Mouse (Mus musculus): Measurements from ENCODE around the gene Cdk2. TPM values are rescaled to one million over a fixed set of nuclear protein-coding genes. Genes with fewer than 3 reads are reported as not detected.
"Not testable (repeated sequence)": the region's sequence is repeated elsewhere in the genome, so short reads cannot be mapped to it uniquely, and the experiment has no call there.

The Cdk2 gene
- total RNA-seq (2021) = 10 to 100 TPM; 18.9 to 19.9 TPM
- long read RNA-seq, experiment 1, transcript Cdk2-201 (7 exons, 2,240 nt) = major isoform, 21 of 32 reads
- long read RNA-seq, experiment 1, transcript Cdk2-202 (8 exons, 2,406 nt) = minor isoform, 6 of 32 reads
- long read RNA-seq, experiment 1, partial matches to known transcripts = 2 of 32 reads
- long read RNA-seq, experiment 1, other reads (novel, unspliced or antisense) = 3 of 32 reads
- long read RNA-seq, experiment 2, transcript Cdk2-201 (7 exons, 2,240 nt) = major isoform, 12 of 29 reads
- long read RNA-seq, experiment 2, transcript Cdk2-202 (8 exons, 2,406 nt) = major isoform, 12 of 29 reads
- long read RNA-seq, experiment 2, partial matches to known transcripts = 2 of 29 reads
- long read RNA-seq, experiment 2, other reads (novel, unspliced or antisense) = 3 of 29 reads

DNA sequence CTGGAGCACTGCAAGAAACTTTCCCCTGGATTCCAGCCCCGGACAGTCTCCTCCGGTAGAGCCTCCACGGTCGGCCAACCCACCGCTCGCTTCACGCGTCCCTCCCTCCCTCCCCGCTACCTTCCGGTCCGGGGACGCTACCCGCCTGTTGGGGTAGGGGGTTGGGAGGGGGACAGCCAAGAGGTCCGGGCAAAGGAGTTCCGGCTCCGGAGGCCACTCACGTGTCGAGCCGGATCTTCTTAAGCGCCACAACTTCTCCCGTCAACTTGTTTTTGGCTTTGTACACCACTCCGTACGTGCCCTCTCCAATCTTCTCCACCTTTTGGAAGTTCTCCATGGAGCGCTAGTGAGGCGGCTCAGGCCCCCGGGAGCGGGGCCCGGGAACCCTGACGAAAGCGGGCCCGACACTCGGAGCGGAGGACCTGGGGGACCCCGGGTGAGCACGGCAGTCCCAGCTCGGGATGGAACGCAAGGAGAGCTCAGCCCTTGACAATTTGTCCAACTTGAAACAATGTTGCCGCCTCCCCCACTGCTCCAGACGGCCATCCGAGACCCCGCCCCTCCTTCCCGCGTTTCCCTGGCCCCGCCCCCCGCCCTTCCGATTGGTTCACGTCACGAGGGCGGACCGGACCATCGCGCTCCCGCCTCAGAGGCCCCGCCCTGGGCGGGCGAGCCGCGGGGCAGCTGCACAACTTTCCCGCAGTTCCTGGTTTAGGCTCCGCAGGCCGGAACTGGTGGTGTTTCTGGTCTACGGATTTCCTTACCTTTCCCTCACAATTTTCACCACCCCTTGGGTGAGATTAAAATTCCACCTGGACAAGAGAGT lies at the start of gene Cdk2:
Cdk2 (minus strand) TSS at position 541 of the 826 bp plus-strand sequence.
- DNase-seq = peak; percentile 95
- intact Hi-C loops (cut with DNase I) = no loop called here

DNA sequence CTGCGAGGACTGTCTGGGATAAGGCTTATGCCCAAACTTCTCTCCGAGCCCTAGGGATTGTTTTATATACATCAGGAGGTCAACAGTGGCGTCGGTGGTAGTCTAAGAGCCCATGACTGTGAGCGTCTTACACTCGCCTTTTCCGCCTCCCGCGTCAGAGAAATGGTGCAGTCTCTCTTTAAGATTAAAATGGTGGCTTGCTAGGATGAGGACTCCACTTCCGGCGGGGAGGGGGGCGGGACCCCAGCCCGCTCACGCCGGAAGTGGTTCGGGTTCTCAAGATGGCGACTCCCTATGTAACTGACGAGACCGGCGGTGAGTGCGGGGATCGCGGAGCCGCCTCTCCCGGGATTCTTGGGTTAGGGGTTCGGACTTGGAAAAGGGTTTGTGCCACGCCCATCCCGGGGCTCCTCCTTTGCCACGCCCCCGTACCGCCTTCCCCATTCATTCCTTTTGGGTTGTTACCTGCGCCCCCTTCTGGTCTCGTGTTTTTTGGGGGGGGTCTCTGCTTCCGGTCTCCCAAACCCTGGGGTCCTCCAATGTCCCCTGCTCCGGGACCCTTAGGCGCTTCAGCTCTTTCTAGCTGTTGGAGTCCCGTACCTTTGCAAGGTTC lies 43.5 kb upstream of the Cdk2 start:
- intact Hi-C loops (cut with DNase I) = loop anchor here (2.0 kb wide), 1 partner anchor 56 kb away; the partner anchor contains the start of genes Dnajc14 and Tmem198b
- peak; percentile 73 to 75 for DNase-seq

DNA sequence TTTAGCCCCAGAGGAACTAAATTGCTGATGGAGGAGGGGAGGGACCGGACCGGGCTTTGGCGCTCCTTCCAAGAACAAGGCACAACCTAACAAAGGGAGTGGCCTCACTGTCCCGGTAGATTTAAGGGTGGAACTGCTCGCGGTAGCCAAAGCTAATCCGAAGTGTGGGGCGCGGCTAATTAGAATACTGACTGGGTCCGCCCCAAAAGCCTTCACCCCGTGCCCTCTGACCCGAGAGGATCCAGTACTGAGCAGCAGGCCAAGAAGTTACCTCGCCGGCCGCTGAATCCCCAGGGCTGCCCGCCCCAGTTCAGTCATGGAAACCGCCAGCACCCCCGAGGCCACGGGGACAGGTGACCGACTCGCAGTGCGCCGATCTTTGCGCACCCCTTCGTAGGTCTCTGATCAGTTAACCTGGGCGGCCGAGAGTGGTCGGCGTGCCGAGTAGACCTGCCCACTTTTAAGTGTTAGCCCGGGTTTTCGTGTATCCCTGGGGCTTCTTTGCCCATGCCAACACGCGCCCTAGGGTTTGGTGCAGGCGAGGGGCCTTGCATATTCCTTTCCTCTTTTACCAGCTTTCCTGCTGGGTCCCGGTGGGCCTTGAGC lies 42.9 kb upstream of the Cdk2 start, which contains the start of gene Pym1:
Pym1 (plus strand) TSS at position 244 of the 606 bp plus-strand sequence.
- intact Hi-C loops (cut with DNase I) = loop anchor here (2.0 kb wide), 1 partner anchor 57 kb away; the partner anchor contains the start of genes Dnajc14 and Tmem198b
- DNase-seq = peak; percentile 71

- intact Hi-C loops (cut with DNase I) = no loop called here
- DNase-seq = no peak
Measured at GRCm38 (mm10) chr10:128746972-128747645, 42.3 kb upstream of the Cdk2 start.

DNA sequence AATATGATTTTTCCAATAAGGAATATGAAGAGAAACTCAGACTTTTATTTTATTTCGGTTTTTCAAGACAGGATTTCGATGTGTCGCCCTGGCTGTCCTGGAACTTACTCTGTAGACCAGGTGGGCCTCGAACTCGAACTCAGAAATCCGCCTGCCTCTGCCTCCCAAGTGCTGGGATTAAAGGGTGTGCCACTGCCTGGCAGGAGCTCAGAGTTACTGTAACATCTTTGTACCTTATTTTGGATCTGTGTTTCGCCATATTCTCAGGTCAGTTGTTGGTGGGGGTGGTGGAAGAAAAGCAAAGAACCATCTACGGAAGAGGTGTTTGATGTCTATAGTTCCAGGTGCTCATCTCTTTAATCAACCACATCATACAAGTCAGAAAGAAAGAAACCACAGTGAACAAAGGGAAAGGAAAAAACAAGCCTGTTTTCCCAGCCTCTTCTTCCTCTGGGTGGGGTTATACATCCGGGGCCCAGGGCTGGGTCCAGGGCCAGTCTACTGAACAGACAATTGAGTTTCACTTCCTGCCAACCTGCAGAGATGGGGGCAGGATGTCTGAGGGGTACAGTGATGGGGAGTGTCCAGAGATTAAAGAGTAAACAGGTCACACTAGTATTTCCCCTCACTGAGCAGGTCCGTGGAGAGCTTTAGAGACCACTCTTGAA lies 41.2 kb upstream of the Cdk2 start:
- DNase-seq = peak; percentile 13 to 20
- intact Hi-C loops (cut with DNase I) = no loop called here

DNA sequence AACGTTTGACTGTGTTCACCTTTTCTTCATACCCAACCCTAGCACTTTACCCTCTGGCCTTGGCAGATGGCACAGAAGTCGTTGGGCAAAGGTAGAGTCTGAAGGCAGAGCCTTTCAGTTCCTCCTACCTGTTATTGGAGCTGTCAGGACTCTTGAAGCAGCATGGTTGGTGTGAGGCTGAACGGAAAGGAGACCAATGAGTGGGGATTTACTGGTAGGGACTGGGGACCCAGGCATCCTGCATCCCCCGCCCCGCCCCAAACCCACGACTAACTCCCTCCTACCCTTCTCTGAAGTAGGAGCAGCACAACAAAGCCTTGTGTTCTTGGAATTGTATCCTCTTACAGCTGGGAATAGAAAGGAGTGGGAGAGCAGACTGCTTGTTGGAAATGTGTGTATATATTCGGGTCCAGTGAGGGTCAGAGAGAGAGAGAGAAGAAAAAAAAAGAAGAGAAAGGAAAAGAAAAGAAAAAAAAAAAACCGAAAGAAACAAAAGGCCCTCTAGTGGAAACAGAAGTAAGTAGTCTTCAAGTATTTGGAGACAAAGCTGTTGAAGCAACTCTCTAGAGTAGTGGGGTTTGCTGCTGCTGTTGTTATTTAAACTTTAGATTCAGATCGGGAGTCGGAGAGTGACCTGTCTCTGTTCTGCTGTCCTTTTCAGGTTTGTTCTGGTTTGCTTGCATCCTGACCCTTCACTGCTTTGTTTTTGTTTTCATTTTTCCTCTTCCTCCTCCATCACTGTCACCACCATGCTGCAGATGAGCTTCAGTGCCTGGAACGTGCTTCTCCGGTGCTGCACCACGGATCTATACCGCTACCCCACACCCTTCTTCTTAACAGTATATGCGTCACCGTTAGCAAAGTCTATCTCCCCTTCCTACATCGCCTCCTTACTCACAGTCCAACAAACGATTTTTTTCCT lies 40.1 kb upstream of the Cdk2 start, which contains the start of gene Dgka:
Dgka (minus strand) TSS at position 176 of the 922 bp plus-strand sequence.
- DNase-seq = peak; percentile 23 to 25

DNA sequence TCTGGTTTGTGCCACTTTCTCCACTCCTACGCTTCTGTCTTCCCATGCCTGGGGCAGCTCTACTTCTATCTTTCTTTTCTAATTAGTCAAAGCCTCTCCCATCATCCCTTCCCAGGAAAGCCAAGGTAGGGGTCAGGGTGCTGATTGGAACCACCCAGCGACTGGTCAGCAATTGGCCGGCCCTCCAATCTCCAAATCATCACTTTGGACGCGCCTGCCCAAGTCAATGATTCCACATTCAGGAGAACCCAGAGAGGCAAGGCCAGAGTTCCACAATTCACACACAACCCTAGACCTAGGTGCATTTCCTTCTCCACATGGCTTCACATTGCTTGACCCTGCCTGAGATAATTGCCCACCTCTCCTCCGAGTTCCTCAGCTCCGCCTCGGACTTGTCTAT lies 39.4 kb upstream of the Cdk2 start:
- intact Hi-C loops (cut with DNase I) = no loop called here
- DNase-seq = no peak

More for the DNA sequence above, 40.1 kb upstream of the Cdk2 start, which contains the start of gene Dgka:
- intact Hi-C loops (cut with DNase I) = no loop called here

DNA sequence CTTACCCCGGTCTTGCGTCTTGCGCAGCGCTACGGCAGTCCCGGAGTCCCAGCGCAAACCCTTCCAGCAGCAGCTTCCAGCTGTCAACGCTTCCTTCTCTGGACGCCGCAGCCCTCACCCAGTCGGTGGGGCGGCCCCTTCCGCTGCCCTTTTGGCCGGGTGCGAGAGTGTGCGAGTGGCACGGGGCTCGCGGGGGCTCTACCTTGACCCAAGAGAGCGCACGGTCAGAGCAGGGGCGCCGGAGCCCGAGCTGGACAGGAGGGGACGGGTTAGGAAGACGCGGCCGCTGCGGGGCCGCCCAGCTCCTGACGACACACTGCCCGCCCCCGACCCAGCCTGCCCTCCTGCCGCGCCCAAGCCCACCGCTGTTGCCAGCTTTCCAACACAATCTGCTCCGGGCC lies 39.0 kb upstream of the Cdk2 start:
- intact Hi-C loops (cut with DNase I) = no loop called here
- peak; percentile 73 to 78 for DNase-seq

- DNase-seq = no peak
- intact Hi-C loops (cut with DNase I) = no loop called here
Measured at GRCm38 (mm10) chr10:128743235-128743634, 38.4 kb upstream of the Cdk2 start.

DNA sequence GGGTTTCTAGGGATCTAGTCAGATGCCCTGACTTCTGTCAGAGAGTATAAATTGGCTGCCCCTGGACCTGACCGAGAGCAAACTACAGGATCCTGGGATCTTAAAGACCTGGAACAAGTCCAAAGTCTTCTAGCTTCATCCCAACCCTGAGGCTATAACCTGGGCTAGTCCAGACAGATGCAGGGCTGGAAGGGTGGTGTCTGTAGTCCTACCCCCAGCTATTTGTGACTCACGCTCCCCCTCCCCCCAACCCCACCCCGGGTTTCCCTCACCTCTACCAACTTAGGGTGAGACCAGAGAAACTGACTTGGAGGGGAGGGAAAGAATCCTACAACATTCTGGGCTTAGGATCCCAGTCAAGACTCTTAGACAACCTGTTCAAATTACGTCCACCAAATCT lies 37.8 kb upstream of the Cdk2 start:
- intact Hi-C loops (cut with DNase I) = no loop called here
- no peak for DNase-seq

- intact Hi-C loops (cut with DNase I) = no loop called here
- DNase-seq = no peak
Measured at GRCm38 (mm10) chr10:128740296-128740695, 35.5 kb upstream of the Cdk2 start.

DNA sequence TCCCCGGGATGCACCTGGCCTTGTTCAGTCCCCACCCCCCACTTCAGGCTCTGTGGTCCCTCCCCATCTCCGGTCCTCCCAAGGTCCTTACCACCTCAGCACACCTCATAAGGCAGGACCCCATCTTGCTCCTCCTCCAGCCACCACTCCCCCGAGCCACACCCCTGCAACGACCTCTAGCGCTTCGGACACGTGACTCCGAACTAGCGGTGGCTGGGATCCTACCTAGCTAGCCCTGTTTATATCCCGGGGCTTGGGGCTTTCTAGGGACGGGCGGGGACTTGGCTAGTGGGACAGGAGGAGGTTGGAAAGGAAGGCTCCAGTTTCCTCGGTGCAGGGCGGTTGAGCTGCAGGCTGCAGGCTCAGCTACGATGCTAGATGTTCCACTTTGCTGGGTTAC lies 32.6 kb upstream of the Cdk2 start:
- intact Hi-C loops (cut with DNase I) = loop anchor here (10.0 kb wide), 1 partner anchor 237 kb away; no protein-coding TSS in a partner anchor
- no peak for DNase-seq

DNA sequence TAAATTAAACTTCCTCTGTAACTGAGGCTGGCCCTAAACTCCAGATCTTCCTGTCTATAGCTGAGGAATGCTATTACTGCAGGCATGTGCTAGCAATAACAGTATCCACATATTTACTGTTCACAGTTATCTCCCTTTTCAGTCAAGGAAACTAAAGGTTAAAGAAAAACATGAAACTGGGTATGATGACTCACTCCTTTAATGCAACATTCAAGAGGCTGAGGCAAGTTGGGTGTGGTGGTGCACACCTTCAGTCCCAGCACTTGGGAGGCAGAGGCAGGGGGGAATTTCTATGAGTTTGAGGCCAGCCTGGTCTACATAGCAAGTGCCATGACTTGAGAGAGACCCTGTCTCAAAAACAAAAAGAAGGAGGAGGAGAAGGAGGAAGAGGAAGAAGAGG lies 27.2 kb upstream of the Cdk2 start:
- DNase-seq = no peak
- intact Hi-C loops (cut with DNase I) = loop anchor here (2.0 to 10.0 kb wide), 2 partner anchors 163 to 243 kb away; no protein-coding TSS in a partner anchor

GRCm38 (mm10) chr10:128731002-128731433 lies 26.2 kb upstream of the Cdk2 start:
- intact Hi-C loops (cut with DNase I) = loop anchor here (2.0 to 10.0 kb wide), 2 partner anchors 164 to 244 kb away; no protein-coding TSS in a partner anchor
- DNase-seq = peak; percentile 77 to 86

- intact Hi-C loops (cut with DNase I) = no loop called here
- no peak for DNase-seq
Measured at GRCm38 (mm10) chr10:128728059-128728458, 23.2 kb upstream of the Cdk2 start.

DNA sequence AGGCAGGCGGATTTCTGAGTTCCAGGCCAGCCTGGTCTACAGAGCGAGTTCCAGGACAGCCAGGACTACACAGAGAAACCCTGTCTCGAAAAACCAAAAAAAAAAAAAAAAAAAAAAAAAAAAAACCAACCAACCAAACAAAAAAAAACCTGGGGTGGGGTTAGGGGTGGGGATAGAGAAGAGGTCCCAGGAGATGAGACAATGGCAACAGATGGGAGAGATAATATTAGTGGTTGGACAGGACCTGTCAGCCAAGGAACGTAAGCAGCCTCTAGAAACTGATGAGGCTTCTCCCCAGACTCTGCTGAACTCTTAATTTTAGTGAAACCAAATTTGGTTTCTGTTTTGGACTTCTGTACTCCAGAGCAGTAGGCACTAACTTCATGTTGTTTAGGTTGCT lies 20.6 kb upstream of the Cdk2 start:
- intact Hi-C loops (cut with DNase I) = not testable (repeated sequence)

More for the DNA sequence above, 20.6 kb upstream of the Cdk2 start:
- not testable (repeated sequence) for DNase-seq
